Mouse (Mus musculus): ENCODE measurements around the gene Zmym6. TPM values are rescaled to one million over a fixed set of nuclear protein-coding genes. Genes with fewer than 3 reads are reported as not detected.
A peak's percentile ranks its signal among the peaks of the same experiment; 100 is the strongest.

Zmym6 gene
- polyA plus RNA-seq, 1 experiment from 2014 or later = 10.8 TPM

DNA sequence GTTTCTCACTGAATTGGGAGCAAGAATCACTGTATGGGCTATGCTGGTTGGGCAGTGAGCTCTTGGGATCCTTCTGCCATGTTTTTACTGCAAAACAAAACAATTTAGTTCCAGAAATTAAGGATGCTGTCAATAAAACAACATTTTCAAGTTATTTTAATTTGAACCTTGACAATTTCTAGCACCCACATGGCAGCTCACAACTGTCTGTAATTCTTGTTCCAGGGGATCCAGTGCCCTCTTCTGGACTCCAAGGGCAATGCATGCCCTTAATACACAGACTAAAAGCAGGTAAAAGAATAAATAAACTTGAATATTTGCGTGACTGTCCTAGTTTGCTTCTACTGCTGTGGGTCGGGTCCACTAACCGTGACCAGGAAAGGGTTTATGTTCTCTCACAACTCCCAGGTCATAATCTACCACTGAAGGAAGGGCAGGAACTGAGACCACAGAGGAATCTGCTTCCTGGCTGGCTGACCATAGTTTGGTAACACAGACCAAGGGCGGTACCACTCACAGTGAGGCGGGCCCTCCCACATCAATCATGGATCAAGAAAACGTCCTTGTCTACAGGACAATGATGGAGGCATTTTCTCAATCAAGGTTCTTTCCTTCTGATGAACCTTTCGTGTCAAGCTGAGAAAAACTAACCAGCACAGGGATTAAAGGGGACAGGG, 22.5 kb upstream of the Zmym6 start:
- no peak overlapping the region for H3K9ac ChIP-seq (ENCODE audit: low read length)
- no peaks in the 10 kb centered on the region for H3K9me3 ChIP-seq (replicated peaks; ENCODE audit: control insufficient read depth, low read length)
- no peak overlapping the region for H3K4me2 ChIP-seq (ENCODE audit: low read depth, low read length)
- no peak overlapping the region for H3K27ac ChIP-seq (ENCODE audit: low read length)
- no peak for ATAC-seq (replicated peaks; ENCODE audit: extremely low read depth, insufficient read depth, low FRiP score)
- H3K4me3 ChIP-seq (ENCODE audit: low read length) = no peak overlapping the region
- H3K36me3 ChIP-seq (ENCODE audit: control insufficient read depth, insufficient read depth) = peaks cover 37% of the 10 kb centered on the region
- no peaks in the 10 kb centered on the region for H3K27me3 ChIP-seq (ENCODE audit: control insufficient read depth, insufficient read depth, low read length)
- WGBS = 81% methylated on average over 7 of the region's 7 CpGs
- no peaks in the 10 kb centered on the region for H3K4me1 ChIP-seq (ENCODE audit: control insufficient read depth, insufficient read depth, low read length)

DNA sequence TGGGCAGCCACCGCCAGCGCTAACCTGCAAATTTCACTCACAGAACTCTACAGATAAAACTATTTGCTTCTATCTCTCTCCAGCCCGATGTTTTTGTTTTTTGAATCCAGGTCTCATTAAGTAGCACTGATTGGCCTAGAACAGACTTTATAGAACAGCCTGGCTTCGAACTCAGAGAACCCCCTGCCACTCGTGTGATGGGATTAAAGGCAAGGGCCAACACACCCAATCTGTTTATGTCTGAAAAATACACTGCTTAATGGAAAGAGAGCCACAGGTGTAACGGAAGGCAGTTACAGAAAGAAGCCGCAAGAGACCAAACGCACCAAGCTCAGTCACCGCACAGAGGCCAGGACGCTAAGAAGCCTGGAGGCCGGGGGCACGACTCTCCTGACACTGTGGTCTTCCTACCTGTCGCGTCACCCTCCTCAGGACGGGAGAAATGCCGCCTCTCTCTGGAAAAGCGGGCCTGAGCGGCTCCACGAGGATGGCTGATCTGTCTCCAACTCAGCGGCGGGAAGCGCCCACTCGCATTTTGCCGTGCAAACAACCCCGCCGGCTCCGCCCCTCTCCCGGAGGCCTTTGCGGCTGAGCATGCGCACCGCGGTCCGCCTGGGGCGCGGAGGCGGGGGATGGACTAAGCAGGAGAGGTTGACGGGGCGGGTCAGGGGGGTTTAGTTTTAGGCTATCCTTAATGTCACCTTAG, 16.4 kb upstream of the Zmym6 start, which contains the start of gene Zmym1:
Gene Zmym1, minus strand, starts transcription at position 568 of the 706 bp plus-strand sequence.
- no peaks in the 10 kb centered on the region for H3K4me1 ChIP-seq (ENCODE audit: control insufficient read depth, insufficient read depth, low read length)
- H3K4me2 ChIP-seq (ENCODE audit: low read depth, low read length) = peak within 1 kb of the TSS; percentile 74
- no peaks in the 10 kb centered on the region for H3K9me3 ChIP-seq (replicated peaks; ENCODE audit: control insufficient read depth, low read length)
- H3K36me3 ChIP-seq (ENCODE audit: control insufficient read depth, insufficient read depth) = peaks cover 14% of the 10 kb centered on the region
- peak; percentile 94 for ATAC-seq (replicated peaks; ENCODE audit: extremely low read depth, insufficient read depth, low FRiP score)
- peak within 1 kb of the TSS; percentile 89 for H3K9ac ChIP-seq (ENCODE audit: low read length)
- H3K27me3 ChIP-seq (ENCODE audit: control insufficient read depth, insufficient read depth, low read length) = no peaks in the 10 kb centered on the region
- 1% methylated on average over 38 of the region's 38 CpGs for WGBS
- H3K27ac ChIP-seq (ENCODE audit: low read length) = peak within 1 kb of the TSS; percentile 72
- peak within 1 kb of the TSS; percentile 93 for H3K4me3 ChIP-seq (ENCODE audit: low read length)

DNA sequence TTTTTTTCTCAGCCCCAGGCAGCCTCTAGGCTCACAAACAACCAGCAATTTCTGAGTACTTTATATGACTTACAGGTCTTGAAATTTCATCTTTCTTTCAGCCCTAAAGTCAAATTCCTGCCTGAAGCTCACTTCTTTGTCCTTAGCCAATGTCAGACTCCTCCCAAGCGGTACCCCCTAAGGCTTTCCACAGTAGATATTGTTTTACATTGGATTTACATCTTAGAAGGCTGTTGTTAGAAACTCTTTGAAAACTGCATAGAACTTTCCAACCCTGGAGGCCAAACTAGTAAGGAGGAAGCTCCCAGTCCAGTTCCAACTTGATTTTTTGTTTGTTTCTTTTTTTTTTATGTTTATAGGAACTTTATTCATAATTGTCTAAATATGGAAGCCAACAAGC, 13.1 kb upstream of the Zmym6 start:
- Histone ChIP-seq H3K9me3 (replicated peaks; ENCODE audit: control insufficient read depth, low read length) (no peaks in the 10 kb centered on the region; the same call in 1 of the 2 replicates), H3K27ac (ENCODE audit: low read length) (no peak overlapping the region), H3K36me3 (ENCODE audit: control insufficient read depth, insufficient read depth) (no peaks in the 10 kb centered on the region), H3K4me1 (ENCODE audit: control insufficient read depth, insufficient read depth, low read length) (no peaks in the 10 kb centered on the region), H3K9ac (ENCODE audit: low read length) (no peak overlapping the region), H3K27me3 (ENCODE audit: control insufficient read depth, insufficient read depth, low read length) (no peaks in the 10 kb centered on the region), H3K4me2 (ENCODE audit: low read depth, low read length) (no peak overlapping the region), H3K4me3 (ENCODE audit: low read length) (no peak overlapping the region)
- no peak for ATAC-seq (replicated peaks; ENCODE audit: extremely low read depth, insufficient read depth, low FRiP score)
- WGBS = 49% methylated on average over 1 of the region's 1 CpGs

DNA sequence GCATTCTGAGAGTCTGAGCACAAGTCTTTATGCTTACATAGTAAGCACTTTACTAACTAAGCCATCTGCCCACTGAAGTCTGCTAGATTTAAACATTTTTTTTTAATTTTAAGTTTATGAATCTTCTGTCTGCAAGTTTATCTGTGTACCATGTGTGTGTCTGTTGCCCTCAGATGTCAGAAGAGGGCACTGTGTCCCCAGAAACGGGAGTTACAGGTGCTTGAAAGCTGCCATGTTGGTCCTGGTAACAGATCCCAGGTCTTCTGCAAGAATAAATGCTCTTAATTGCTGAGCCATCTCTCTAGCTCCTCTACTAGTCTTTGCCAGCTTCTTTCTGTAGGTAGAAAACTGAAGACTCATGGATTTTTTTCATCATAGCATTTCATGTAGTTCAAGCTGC, 2.3 kb upstream of the Zmym6 start:
- Histone ChIP-seq H3K27ac (ENCODE audit: low read length) (no peak overlapping the region), H3K27me3 (ENCODE audit: control insufficient read depth, insufficient read depth, low read length) (no peaks in the 10 kb centered on the region), H3K9me3 (replicated peaks; ENCODE audit: control insufficient read depth, low read length) (no peaks in the 10 kb centered on the region), H3K4me1 (ENCODE audit: control insufficient read depth, insufficient read depth, low read length) (peaks cover 5% of the 10 kb centered on the region), H3K4me3 (ENCODE audit: low read length) (no peak overlapping the region), H3K36me3 (ENCODE audit: control insufficient read depth, insufficient read depth) (no peaks in the 10 kb centered on the region), H3K9ac (ENCODE audit: low read length) (no peak overlapping the region), H3K4me2 (ENCODE audit: low read depth, low read length) (no peak overlapping the region)
- no peak for ATAC-seq (replicated peaks; ENCODE audit: extremely low read depth, insufficient read depth, low FRiP score)
- 52% methylated on average over 1 of the region's 1 CpGs for WGBS

DNA sequence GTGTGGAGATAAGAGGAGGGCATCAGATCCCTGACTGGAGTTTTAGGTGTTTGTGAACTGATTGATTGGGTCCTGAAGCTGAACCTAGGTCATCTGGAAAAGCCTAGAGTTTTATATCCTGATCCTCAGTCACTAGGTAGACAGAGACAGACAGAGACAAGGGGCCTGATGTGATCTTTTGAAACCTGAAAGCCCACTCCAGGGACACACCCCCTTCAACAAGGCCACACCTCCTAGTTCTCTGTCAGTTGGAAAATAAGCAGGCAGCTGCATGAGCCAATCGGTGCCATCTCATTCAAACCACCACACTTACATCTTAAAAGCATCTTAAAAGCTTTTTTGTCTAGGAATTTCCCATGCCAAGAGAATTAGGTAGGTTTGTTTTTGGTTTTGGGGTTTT, 3.6 kb downstream of the Zmym6 start:
- Histone ChIP-seq H3K27me3 (ENCODE audit: control insufficient read depth, insufficient read depth, low read length) (no peaks in the 10 kb centered on the region), H3K27ac (ENCODE audit: low read length) (no peak overlapping the region), H3K4me3 (ENCODE audit: low read length) (no peak overlapping the region), H3K9ac (ENCODE audit: low read length) (no peak overlapping the region), H3K4me1 (ENCODE audit: control insufficient read depth, insufficient read depth, low read length) (peaks cover 5% of the 10 kb centered on the region), H3K4me2 (ENCODE audit: low read depth, low read length) (no peak overlapping the region), H3K36me3 (ENCODE audit: control insufficient read depth, insufficient read depth) (no peaks in the 10 kb centered on the region), H3K9me3 (replicated peaks; ENCODE audit: control insufficient read depth, low read length) (no peaks in the 10 kb centered on the region)
- ATAC-seq (replicated peaks; ENCODE audit: extremely low read depth, insufficient read depth, low FRiP score) = no peak
- WGBS = 47% methylated on average over 1 of the region's 1 CpGs

DNA sequence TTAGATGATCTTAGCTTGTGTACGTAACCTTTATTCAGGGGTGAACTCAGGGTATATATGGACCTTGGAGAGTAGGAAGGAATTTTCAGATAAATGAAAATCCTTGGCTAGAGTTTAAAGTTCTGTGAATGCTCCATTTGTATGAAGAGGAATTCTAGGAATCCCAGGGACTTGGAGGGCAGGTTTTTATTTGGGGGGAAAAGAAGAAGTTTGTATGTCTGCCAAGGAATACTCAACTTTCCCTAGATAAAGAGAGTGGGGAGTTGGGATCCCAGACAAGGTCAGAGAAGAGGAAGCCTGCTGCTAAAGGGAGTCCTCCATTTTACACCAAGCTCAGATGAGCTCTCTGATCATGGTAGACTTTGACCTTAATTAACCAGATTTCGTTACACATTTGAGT, 5.9 kb downstream of the Zmym6 start:
- peaks cover under 1% of the 10 kb centered on the region for H3K4me1 ChIP-seq (ENCODE audit: control insufficient read depth, insufficient read depth, low read length)
- no peak for ATAC-seq (replicated peaks; ENCODE audit: extremely low read depth, insufficient read depth, low FRiP score)
- WGBS = 64% methylated on average over 2 of the region's 2 CpGs

DNA sequence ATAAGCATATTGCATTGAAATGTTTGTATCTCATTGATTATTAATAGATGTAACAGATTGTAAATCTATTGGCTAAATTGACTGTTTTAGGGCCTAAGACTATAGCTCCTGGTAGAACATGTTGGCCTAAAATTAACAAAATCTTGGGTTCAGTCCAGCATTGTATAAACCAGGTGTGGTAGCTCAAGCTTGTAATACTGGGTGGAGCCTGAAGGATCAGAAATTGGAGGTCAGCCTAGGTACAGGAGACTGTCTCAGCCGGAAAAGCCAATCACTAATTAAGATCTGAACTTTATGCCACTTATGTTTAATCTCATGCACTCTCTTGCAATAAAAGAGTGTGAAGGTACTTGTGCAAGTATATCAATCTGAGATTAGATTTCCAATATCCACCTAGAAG, 8.6 kb downstream of the Zmym6 start:
- H3K27ac ChIP-seq (ENCODE audit: low read length) = no peak overlapping the region
- no peaks in the 10 kb centered on the region for H3K4me1 ChIP-seq (ENCODE audit: control insufficient read depth, insufficient read depth, low read length)
- no peak overlapping the region for H3K4me2 ChIP-seq (ENCODE audit: low read depth, low read length)
- no peaks in the 10 kb centered on the region for H3K9me3 ChIP-seq (replicated peaks; ENCODE audit: control insufficient read depth, low read length)
- no peaks in the 10 kb centered on the region for H3K27me3 ChIP-seq (ENCODE audit: control insufficient read depth, insufficient read depth, low read length)
- H3K36me3 ChIP-seq (ENCODE audit: control insufficient read depth, insufficient read depth) = peaks cover 2% of the 10 kb centered on the region; the same call in 1 of the 2 replicates
- no peak overlapping the region for H3K4me3 ChIP-seq (ENCODE audit: low read length)
- ATAC-seq (replicated peaks; ENCODE audit: extremely low read depth, insufficient read depth, low FRiP score) = no peak
- H3K9ac ChIP-seq (ENCODE audit: low read length) = no peak overlapping the region
- WGBS = 77% methylated on average over 1 of the region's 1 CpGs

More for the DNA sequence above, 5.9 kb downstream of the Zmym6 start:
- no peaks in the 10 kb centered on the region for H3K27me3 ChIP-seq (ENCODE audit: control insufficient read depth, insufficient read depth, low read length)
- no peak overlapping the region for H3K9ac ChIP-seq (ENCODE audit: low read length)
- no peaks in the 10 kb centered on the region for H3K36me3 ChIP-seq (ENCODE audit: control insufficient read depth, insufficient read depth)
- no peaks in the 10 kb centered on the region for H3K9me3 ChIP-seq (replicated peaks; ENCODE audit: control insufficient read depth, low read length)
- H3K27ac ChIP-seq (ENCODE audit: low read length) = no peak overlapping the region
- no peak overlapping the region for H3K4me3 ChIP-seq (ENCODE audit: low read length)
- H3K4me2 ChIP-seq (ENCODE audit: low read depth, low read length) = no peak overlapping the region

DNA sequence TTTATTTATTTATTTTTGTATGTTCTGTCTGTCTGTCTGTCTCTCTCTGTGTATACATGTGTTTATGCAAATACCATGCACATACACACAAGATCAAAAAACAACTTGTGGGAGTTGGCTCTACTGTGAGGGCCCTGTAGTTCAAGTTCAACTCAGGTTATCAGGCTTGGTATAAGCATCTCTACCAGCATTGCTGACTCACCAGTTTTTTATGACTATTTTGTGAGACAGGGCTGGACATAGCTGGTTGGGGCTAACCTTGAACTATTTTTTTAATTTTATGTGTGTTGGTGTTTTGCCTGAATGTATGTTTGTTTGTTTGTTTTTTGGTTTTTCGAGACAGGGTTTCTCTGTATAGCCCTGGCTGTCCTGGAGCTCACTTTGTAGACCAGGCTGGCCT, 14.0 kb downstream of the Zmym6 start:
- Histone ChIP-seq H3K4me1 (ENCODE audit: control insufficient read depth, insufficient read depth, low read length) (no peaks in the 10 kb centered on the region), H3K27me3 (ENCODE audit: control insufficient read depth, insufficient read depth, low read length) (no peaks in the 10 kb centered on the region), H3K27ac (ENCODE audit: low read length) (no peak overlapping the region), H3K9me3 (replicated peaks; ENCODE audit: control insufficient read depth, low read length) (no peaks in the 10 kb centered on the region), H3K4me3 (ENCODE audit: low read length) (no peak overlapping the region), H3K4me2 (ENCODE audit: low read depth, low read length) (no peak overlapping the region), H3K9ac (ENCODE audit: low read length) (no peak overlapping the region), H3K36me3 (ENCODE audit: control insufficient read depth, insufficient read depth) (peaks cover 2% of the 10 kb centered on the region; the same call in 1 of the 2 replicates)
- WGBS = 89% methylated on average over 1 of the region's 1 CpGs
- ATAC-seq (replicated peaks; ENCODE audit: extremely low read depth, insufficient read depth, low FRiP score) = no peak

DNA sequence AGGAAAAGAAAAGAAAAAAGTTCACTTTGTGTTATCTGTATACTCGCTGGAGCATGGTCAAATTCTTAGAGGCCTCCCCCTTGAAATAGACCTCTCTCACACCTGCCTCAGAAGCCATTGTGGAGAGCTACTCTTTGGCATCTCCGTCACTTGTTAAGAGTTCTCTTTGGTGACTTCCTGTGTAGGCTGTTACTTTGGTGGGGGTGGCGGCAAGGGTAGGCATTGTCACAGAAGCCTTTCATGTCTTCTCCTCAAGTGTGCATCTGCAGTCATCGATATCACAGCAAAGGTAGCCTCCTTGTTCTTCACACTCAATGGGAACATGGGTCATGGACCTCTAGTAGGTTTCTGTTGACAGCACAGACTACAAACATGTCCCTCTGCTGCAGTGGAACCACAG, 17.9 kb downstream of the Zmym6 start:
- H3K4me3 ChIP-seq (ENCODE audit: low read length) = no peak overlapping the region

More for the DNA sequence above, 17.9 kb downstream of the Zmym6 start:
- Histone ChIP-seq H3K4me2 (ENCODE audit: low read depth, low read length) (no peak overlapping the region), H3K9me3 (replicated peaks; ENCODE audit: control insufficient read depth, low read length) (no peaks in the 10 kb centered on the region), H3K27ac (ENCODE audit: low read length) (no peak overlapping the region), H3K27me3 (ENCODE audit: control insufficient read depth, insufficient read depth, low read length) (no peaks in the 10 kb centered on the region), H3K4me1 (ENCODE audit: control insufficient read depth, insufficient read depth, low read length) (no peaks in the 10 kb centered on the region), H3K36me3 (ENCODE audit: control insufficient read depth, insufficient read depth) (no peaks in the 10 kb centered on the region; the same call in 1 of the 2 replicates), H3K9ac (ENCODE audit: low read length) (no peak overlapping the region)
- no peak for ATAC-seq (replicated peaks; ENCODE audit: extremely low read depth, insufficient read depth, low FRiP score)
- 80% methylated on average over 4 of the region's 4 CpGs for WGBS
